Mouse (Mus musculus): ENCODE data around the gene Phf11d. TPM values are rescaled to one million over a fixed set of nuclear protein-coding genes. Genes with fewer than 3 reads are reported as not detected.
"Not testable (repeated sequence)": the region's sequence is repeated elsewhere in the genome, so short reads cannot be mapped to it uniquely, and the experiment has no call there.

Phf11d gene
- polyA plus RNA-seq, 1 experiment from 2014 or later: 0.50 TPM

DNA sequence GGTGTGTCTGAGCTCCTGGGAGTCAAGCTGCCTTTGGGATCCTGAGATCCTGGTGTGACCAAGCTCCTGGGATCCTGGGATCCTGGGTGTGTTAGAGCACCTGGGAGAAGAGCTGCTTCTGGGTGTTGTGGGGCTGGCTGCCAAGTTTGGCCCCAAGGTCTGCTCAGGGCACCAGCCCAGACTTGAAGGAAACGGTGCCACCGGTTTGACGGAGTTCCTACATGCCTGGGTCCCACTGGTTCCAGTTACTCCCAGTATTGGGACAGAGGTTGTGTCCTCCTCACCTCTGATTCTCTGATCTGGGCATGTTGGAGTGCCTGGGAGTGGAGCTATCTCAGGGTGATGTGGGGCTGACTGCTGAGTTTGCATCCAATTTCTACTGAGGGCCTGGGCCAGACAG is 46.2 kb downstream of the Phf11d start:
- H3K27ac ChIP-seq; H3K4me2 ChIP-seq; H3K4me3 ChIP-seq; H3K27me3 ChIP-seq (replicated peaks); H3K9ac ChIP-seq; H3K9me3 ChIP-seq; H3K36me3 ChIP-seq (replicated peaks); ATAC-seq (replicated peaks); H3K4me1 ChIP-seq: not testable (repeated sequence)
- 97% methylated on average over 3 of the region's 3 CpGs for WGBS

Other genes with a start within 250 kb of the Phf11d start
- gene 1700129C05Rik, start 222.6 kb downstream of the Phf11d start, polyA plus RNA-seq (2015; fragmentation: Nextera tagmentation; extraction: Ambion mirVana): not detected in 2 replicates
- gene Gm5142, start 186.7 kb downstream of the Phf11d start, polyA plus RNA-seq (2015; fragmentation: Nextera tagmentation; extraction: Ambion mirVana): not detected in 2 replicates
- 60.9 and 63.7 TPM in 2 replicates for gene Rcbtb1, start 164.3 kb downstream of the Phf11d start, polyA plus RNA-seq (2015; fragmentation: Nextera tagmentation; extraction: Ambion mirVana)
- not detected in 2 replicates for gene Gm6904, start 105.3 kb downstream of the Phf11d start, polyA plus RNA-seq (2015; fragmentation: Nextera tagmentation; extraction: Ambion mirVana)
- gene Phf11a, start 67.9 kb downstream of the Phf11d start, polyA plus RNA-seq (2015; fragmentation: Nextera tagmentation; extraction: Ambion mirVana): 0.22 TPM in 1 of 2 replicates, not detected in the other
- 0.87 TPM in 1 of 2 replicates, not detected in the other for gene Phf11b, start 24.1 kb downstream of the Phf11d start, polyA plus RNA-seq (2015; fragmentation: Nextera tagmentation; extraction: Ambion mirVana)
- gene Phf11c, start 29.9 kb upstream of the Phf11d start, polyA plus RNA-seq (2015; fragmentation: Nextera tagmentation; extraction: Ambion mirVana): 0.23 and 0.37 TPM in 2 replicates
- gene Setdb2, start 75.4 kb upstream of the Phf11d start, polyA plus RNA-seq (2015; fragmentation: Nextera tagmentation; extraction: Ambion mirVana): 6.5 TPM in 2 replicates
- 19.0 and 19.8 TPM in 2 replicates for gene Cab39l, start 75.5 kb upstream of the Phf11d start, polyA plus RNA-seq (2015; fragmentation: Nextera tagmentation; extraction: Ambion mirVana)
- 36.7 and 37.1 TPM in 2 replicates for gene Cdadc1, start 232.5 kb upstream of the Phf11d start, polyA plus RNA-seq (2015; fragmentation: Nextera tagmentation; extraction: Ambion mirVana)